Mouse (Mus musculus) c-Kit-positive CD71-positive TER-119-positive erythroid progenitor cells, embryonic 14.5 days (primary cell): Measurements from ENCODE around the gene Dlx2.
A peak's percentile ranks its signal among the peaks of the same experiment; 100 is the strongest.

Experiments
- DNase-seq: peaks from one replicate; pipeline ENCODE4 v3.0.0-alpha.2; 2013; ENCODE audit warnings: low spot score

Gene Dlx2

DNA sequence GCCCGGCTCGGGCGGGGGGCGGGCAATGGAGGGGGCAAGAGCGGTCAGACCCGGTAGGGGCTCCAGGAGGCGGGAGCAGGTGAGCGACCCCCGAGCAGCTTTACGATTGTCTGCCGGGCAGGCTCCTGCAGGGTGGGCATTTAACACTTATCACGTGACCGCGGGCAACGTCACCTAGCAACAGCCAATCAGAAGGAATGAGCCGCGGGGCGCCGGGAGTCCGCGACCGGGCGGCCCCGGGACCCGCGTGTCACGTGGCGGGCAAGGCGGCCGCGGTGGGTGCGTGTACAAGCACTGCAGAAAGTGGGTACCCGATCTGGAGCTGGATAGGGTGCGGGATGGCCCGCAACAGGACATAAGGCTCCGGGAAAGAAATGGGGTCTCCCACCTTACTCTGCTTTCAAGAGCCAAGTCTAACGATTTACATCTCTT is at the start of gene Dlx2:
Gene Dlx2 (minus strand): TSS at position 115 of the 432 bp plus-strand sequence.
- DNase-seq = no peak

- no peak for DNase-seq
Observed at GRCm38 (mm10) chr2:71594466-71594865, 47.9 kb upstream of the Dlx2 start.

DNA sequence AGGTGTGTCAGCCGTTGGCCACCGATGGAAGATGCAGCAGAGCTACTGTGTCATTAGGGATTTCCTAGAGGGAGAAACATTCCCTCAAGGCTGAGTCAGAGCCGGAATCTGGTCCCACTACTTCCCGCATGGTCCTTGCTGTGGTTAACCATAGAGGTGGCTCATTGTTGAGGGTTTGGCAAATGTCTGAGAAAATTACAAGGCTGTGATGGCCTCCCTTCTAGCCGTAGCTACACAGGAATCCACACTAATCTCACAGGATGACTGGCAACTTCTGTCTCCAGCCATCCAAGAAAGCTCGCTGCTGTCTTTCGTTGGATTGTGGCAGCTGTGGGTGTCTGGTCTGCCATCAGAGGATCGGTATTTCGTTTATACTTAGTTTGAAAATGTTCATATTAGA is 42.6 kb upstream of the Dlx2 start:
- DNase-seq = no peak

- no peak for DNase-seq
Observed at GRCm38 (mm10) chr2:71581488-71581887, 34.9 kb upstream of the Dlx2 start.

GRCm38 (mm10) chr2:71580632-71581466 is 34.3 kb upstream of the Dlx2 start:
- DNase-seq = no peak

- no peak for DNase-seq
Observed at GRCm38 (mm10) chr2:71577059-71577458, 30.5 kb upstream of the Dlx2 start.

DNA sequence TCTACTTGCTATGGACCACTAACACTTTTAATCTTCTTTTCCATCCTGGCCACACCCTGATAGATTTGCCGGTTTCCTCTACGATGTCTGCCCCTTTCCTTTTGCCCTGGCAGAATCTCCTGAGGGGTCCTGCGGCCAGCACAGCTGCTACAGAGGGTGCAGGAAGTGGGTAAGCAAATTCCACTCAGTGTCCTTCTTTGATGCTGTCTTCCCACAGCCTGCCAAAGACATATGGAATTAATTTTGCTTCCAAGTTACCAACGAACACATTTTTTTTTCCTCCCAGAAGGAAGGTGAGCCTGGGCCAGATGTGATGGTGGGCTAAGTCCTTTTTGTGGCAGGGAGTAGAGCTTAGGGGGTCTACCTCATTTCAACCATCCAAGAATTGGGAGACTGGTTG is 27.2 kb upstream of the Dlx2 start:
- no peak for DNase-seq

DNA sequence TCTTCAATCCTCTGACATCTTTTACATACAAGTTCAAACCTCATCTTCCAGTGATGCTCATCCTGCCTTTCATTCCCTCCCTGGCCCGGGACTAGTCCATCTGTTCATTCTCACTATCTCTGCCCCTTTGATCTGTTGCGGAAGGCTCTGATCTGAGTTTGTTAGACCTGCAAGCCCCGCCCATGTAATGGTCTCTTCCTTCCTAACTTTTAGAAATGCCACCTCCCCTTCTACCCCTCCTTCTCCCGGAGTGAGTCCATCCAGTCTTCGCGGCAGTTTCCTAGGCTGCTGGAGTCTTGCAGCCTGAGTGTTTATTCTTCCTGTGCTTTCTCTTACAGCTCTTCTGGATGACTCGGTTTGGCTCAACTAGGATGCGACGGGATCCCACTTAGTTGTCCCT is 19.9 kb upstream of the Dlx2 start:
- DNase-seq = no peak

DNA sequence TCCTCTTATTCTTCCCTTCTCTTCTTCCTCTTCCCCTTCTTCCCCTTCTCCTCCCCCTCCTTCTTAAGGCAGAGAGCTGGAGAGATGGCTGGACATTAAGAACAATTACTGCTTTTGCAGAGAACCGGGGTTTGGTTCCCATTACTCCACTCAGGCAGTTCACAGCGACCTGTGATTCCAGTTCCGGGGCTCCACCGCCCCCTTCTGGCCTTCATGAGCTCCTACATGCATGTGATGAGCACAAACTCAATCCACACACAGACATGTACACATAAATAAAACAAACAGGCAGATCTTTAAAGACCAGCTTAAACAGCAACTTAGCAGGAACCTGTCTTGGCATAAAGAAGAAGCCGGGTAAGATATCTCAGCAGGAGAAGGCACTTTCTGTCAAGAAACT is 9.5 kb upstream of the Dlx2 start:
- DNase-seq = no peak

DNA sequence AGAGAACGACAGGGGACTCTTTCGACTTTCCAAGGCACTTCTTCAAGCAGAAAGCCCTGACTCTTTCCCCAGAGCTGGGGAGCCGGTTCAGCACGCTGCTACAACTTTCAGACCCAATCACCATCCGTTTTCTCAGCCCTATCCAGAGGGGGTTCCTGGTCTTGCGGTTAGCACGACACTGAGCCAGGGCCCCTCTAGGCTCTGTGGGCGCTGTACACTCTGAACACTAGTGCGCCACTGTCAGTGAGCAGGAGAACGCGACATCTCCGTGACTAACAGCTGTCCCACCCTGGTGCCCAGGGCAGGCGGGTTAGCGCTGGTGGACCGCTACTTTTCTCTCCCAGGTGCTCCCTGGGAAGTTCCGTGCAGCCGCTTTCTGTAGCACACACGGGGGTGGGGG is 5.2 kb upstream of the Dlx2 start:
- DNase-seq = no peak

DNA sequence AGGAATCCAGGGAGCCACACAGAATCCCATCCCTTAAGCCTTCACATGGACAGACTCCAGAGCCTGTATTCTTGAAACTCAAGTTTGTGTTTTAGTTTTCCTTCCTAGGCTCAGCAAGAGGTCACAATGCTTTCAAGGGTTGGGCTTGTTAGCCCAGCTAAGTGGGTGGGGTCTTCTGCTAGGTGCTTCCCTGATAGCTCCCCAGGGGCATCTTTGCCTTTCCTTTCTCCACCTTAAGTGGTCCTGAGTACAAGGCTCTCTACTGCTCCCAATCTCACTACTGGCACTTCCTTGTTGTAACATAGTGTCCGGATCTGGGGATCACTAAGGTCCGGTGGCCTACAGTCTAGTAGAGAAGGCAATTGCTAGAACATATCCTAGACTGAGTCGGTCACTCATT is 3.8 kb upstream of the Dlx2 start:
- no peak for DNase-seq

GRCm38 (mm10) chr2:71547829-71548228 is 1.3 kb upstream of the Dlx2 start:
- peak; percentile 80 for DNase-seq

DNA sequence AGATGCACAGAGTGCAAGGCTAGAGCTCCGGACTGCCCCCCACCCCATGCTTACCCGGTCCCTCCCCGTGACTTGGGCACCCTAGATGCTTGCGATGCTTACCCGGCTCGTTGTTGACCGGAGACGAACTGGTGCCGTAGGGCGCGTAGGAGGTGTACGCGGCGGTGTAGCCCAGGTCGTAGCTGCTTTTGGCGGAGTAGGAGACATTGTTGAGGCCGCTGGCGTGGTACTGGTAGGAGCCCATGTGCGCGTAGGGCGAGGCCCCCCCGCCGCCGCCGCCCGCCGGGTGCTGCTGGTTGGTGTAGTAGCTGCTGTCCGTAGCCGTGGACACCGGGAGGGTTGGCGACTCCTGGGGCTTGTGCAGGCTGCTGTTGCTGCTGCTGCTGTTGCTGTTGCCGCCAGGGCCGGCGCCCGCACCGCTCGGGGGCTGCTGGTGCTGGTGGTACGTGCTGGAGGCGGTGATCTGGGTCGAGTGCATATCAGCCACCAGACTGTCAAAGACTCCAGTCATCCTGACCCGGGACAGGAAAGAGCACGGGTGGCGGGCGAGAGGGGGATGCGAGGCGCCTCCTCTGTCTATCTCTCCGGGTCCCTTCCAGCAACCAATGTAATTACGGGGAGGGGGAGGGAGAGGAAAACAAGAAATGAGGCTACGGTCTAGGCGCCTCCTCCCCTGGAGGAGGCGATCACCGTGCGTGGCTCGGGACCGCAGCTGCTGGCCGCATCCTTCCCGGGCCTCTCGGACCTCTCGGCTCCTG is 493 bp downstream of the Dlx2 start:
- no peak for DNase-seq

DNA sequence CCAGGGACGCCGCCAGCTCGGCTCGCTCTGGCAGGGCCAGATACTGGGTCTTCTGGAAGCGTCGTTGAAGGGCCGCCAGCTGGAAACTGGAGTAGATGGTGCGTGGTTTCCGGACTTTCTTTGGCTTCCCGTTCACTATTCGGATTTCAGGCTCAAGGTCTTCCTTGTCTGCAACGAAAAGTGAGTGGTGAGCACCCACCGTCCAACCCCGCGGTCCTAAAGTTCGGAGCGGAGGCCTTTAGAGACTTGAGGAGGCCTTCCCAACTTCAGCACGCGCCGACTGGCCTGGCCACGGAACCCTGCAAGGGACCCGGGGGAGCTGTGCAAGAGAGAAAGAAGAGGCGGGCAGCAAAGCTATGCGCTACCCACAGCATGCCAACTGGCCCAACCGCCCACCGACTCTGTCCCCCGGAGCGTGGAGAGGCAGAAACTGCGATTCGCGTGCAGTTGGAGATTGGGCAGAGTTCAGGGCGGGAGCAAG is 1.1 kb downstream of the Dlx2 start:
- no peak for DNase-seq

- DNase-seq = no peak
Observed at GRCm38 (mm10) chr2:71544391-71545285, 1.9 kb downstream of the Dlx2 start.

- no peak for DNase-seq
Observed at GRCm38 (mm10) chr2:71543948-71544347, 2.6 kb downstream of the Dlx2 start.

- no peak for DNase-seq
Observed at GRCm38 (mm10) chr2:71543531-71543930, 3.0 kb downstream of the Dlx2 start.

DNA sequence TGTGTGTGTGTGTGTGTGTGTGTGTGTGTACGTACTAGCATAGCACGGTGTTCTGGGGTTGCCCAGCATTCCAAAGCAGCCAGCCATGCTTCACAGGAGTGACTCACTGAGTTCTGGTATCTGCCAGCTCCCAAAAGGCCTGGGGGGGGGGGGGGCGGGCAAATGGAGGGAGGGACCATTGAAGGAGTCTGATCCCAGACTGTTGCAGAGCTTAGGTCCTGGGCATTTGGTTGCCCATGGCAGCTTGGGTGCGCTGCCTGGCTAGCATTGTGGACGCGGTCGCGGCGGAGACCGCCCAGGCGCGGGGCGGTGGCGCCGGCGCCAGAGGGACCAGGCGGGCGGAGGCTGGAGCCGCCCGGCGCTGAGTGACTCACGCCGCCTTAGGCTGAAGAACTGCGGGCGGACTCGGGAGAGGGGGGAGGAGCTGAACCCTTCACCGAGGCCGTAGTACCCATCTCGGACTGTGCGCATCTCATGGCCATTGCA is 3.7 kb downstream of the Dlx2 start:
- peak; percentile 37 for DNase-seq

- DNase-seq = no peak
Observed at GRCm38 (mm10) chr2:71542227-71542815, 4.2 kb downstream of the Dlx2 start.

- no peak for DNase-seq
Observed at GRCm38 (mm10) chr2:71541418-71542226, 4.9 kb downstream of the Dlx2 start.
